Mouse (Mus musculus) fibroblast of lung, adult 2 months (primary cell): ENCODE results near the gene Cnih1.
"Not testable (repeated sequence)": the region's sequence is repeated elsewhere in the genome, so short reads cannot be mapped to it uniquely, and the experiment has no call there.

Source experiments
- DNase-seq: peaks from one replicate; pipeline ENCODE4 v3.0.0-alpha.2; 2011; ENCODE audit warnings: low read depth

Cnih1 gene

GRCm38 (mm10) chr14:46787787-46788504 is at the start of gene Cnih1:
Gene Cnih1, minus strand, starts transcription at chr14:46788411.
- peak; percentile 65 for DNase-seq

- DNase-seq = no peak
Observed at GRCm38 (mm10) chr14:46832354-46833272, 44.4 kb upstream of the Cnih1 start.

GRCm38 (mm10) chr14:46831837-46832333 is 43.7 kb upstream of the Cnih1 start, which contains the start of gene Cgrrf1:
Gene Cgrrf1, plus strand, starts transcription at chr14:46832125.
- peak; percentile 75 for DNase-seq

GRCm38 (mm10) chr14:46831295-46831694 is 43.1 kb upstream of the Cnih1 start:
- DNase-seq = no peak

GRCm38 (mm10) chr14:46827430-46827829 is 39.2 kb upstream of the Cnih1 start:
- no peak for DNase-seq

GRCm38 (mm10) chr14:46823996-46824395 is 35.8 kb upstream of the Cnih1 start:
- DNase-seq = no peak

GRCm38 (mm10) chr14:46821873-46822716 is 33.9 kb upstream of the Cnih1 start, which contains the start of gene Gmfb:
Gene Gmfb, minus strand, starts transcription at chr14:46822242.
- DNase-seq = peak; percentile 81

- DNase-seq = no peak
Observed at GRCm38 (mm10) chr14:46821271-46821872, 33.2 kb upstream of the Cnih1 start.

GRCm38 (mm10) chr14:46819961-46820360 is 31.8 kb upstream of the Cnih1 start:
- not testable (repeated sequence) for DNase-seq

GRCm38 (mm10) chr14:46818743-46819142 is 30.5 kb upstream of the Cnih1 start:
- no peak for DNase-seq

GRCm38 (mm10) chr14:46816916-46817622 is 28.9 kb upstream of the Cnih1 start:
- no peak for DNase-seq

- DNase-seq = no peak
Observed at GRCm38 (mm10) chr14:46815640-46816039, 27.4 kb upstream of the Cnih1 start.

- no peak for DNase-seq
Observed at GRCm38 (mm10) chr14:46807927-46808326, 19.7 kb upstream of the Cnih1 start.

- no peak for DNase-seq
Observed at GRCm38 (mm10) chr14:46806186-46806585, 18.0 kb upstream of the Cnih1 start.

GRCm38 (mm10) chr14:46803791-46804190 is 15.6 kb upstream of the Cnih1 start:
- DNase-seq = no peak

GRCm38 (mm10) chr14:46803259-46803658 is 15.0 kb upstream of the Cnih1 start:
- DNase-seq = no peak

- DNase-seq = no peak
Observed at GRCm38 (mm10) chr14:46800684-46801345, 12.6 kb upstream of the Cnih1 start.

GRCm38 (mm10) chr14:46794157-46794556 is 5.9 kb upstream of the Cnih1 start:
- DNase-seq = no peak

- DNase-seq = no peak
Observed at GRCm38 (mm10) chr14:46790723-46791122, 2.5 kb upstream of the Cnih1 start.

GRCm38 (mm10) chr14:46790303-46790702 is 2.1 kb upstream of the Cnih1 start:
- DNase-seq = no peak
